Mouse (Mus musculus) heart, embryonic 14.5 days (tissue): ENCODE measurements around the gene Ptrh2. TPM values are rescaled to one million over a fixed set of nuclear protein-coding genes. Genes with fewer than 3 reads are reported as not detected.

ENCODE experiments used
- ATAC-seq: fragments of 200-750 bp; cut with Nextera tagmentation; 2 replicates; pipeline ENCODE4 v1.8.0; 2017; ENCODE audit warnings: low read depth, moderate TSS enrichment; ENCODE audit not compliant: insufficient number of reproducible peaks, insufficient read depth, low FRiP score
- H3K27ac ChIP-seq, 2 experiments: fragments of 200-500 bp in 1 of 2; fragments of 300-500 bp in 1 of 2; sonication (generic) in 1 of 2; replicated peaks in 1 of 2; 2 replicates each; pipeline ENCODE4 v1.5.1; 2012 to 2014; ENCODE audit warnings: low read depth in 2 of 2, low read length in 2 of 2, control low read depth in 1 of 2, mild to moderate bottlenecking in 1 of 2, mixed read lengths in 1 of 2; ENCODE audit not compliant: control insufficient read depth in 1 of 2, insufficient read depth in 1 of 2
- H3K27me3 ChIP-seq: fragments of 300-500 bp; sonication (generic); 2 replicates; pipeline ENCODE4 v1.6.1; 2014; ENCODE audit warnings: mild to moderate bottlenecking, low read length, control low read depth; ENCODE audit not compliant: control insufficient read depth, insufficient read depth
- H3K36me3 ChIP-seq: fragments of 300-500 bp; sonication (generic); 2 replicates; pipeline ENCODE4 v1.6.1; 2014; ENCODE audit warnings: mild to moderate bottlenecking, control low read depth, low read length, mixed read lengths; ENCODE audit not compliant: control insufficient read depth, insufficient read depth
- H3K4me1 ChIP-seq, 2 experiments: fragments of 200-500 bp in 1 of 2; fragments of 300-500 bp in 1 of 2; sonication (generic) in 1 of 2; 2 replicates each; pipeline ENCODE4 v1.6.1; 2012 to 2014; ENCODE audit warnings: low read length in 2 of 2, control low read depth in 1 of 2, mixed read lengths in 1 of 2; ENCODE audit not compliant: control insufficient read depth in 2 of 2, insufficient read depth in 2 of 2
- H3K4me2 ChIP-seq: fragments of 300-500 bp; sonication (generic); 2 replicates; pipeline ENCODE4 v1.6.1; 2014; ENCODE audit warnings: mild to moderate bottlenecking, low read length
- H3K4me3 ChIP-seq, 2 experiments: fragments of 200-500 bp in 1 of 2; fragments of 300-500 bp in 1 of 2; sonication (generic) in 1 of 2; 2 replicates each; pipeline ENCODE4 v1.5.1; 2012 to 2014; ENCODE audit warnings: low read length in 2 of 2, mild to moderate bottlenecking in 2 of 2, control low read depth in 1 of 2, low read depth in 1 of 2, moderate library complexity in 1 of 2; ENCODE audit not compliant: control insufficient read depth in 1 of 2, insufficient read depth in 1 of 2
- H3K9ac ChIP-seq: fragments of 300-500 bp; sonication (generic); 2 replicates; pipeline ENCODE4 v1.6.1; 2014; ENCODE audit warnings: mild to moderate bottlenecking, low read length
- H3K9me3 ChIP-seq: fragments of 300-500 bp; sonication (generic); 2 replicates; pipeline ENCODE4 v1.6.1; 2016; ENCODE audit warnings: low read length, control low read depth; ENCODE audit not compliant: control insufficient read depth
- WGBS: fragments of 180-500 bp; shearing (Covaris S2); extraction: QIAGEN DNeasy Blood & Tissue Kit; methylation state at CpG from one replicate; pipeline ENCODE4 v1.1.7; 2014; 5-methylcytosine and 5-hydroxymethylcytosine counted together
- polyA plus RNA-seq: library from polyadenylated mRNA; unstranded; fragments of >200 nt; fragmentation: Nextera tagmentation; extraction: Ambion mirVana; gene quantifications from 2 replicates; pipeline ENCODE4 v1.2.1, GENCODE M21; 2014

The Ptrh2 gene
- polyA plus RNA-seq, 1 experiment from 2014 or later: 22.3 TPM

- H3K9me3 ChIP-seq: no peaks in the 10 kb centered on the region
- peaks cover 2 to 21% of the 10 kb centered on the region in 2 experiments for H3K4me1 ChIP-seq
- 8% methylated on average over 20 of the region's 20 CpGs for WGBS
- ATAC-seq: no peak
- peaks cover 24% of the 10 kb centered on the region for H3K36me3 ChIP-seq
- H3K9ac ChIP-seq: peak overlapping the region; percentile 88
- H3K4me2 ChIP-seq: peak overlapping the region; percentile 68
- H3K27ac ChIP-seq: peak overlapping the region; percentile 85 to 89
- no peaks in the 10 kb centered on the region for H3K27me3 ChIP-seq
- H3K4me3 ChIP-seq: peak overlapping the region; percentile 75 to 77
These were observed 584 bp downstream of the Ptrh2 start for GRCm38 (mm10) chr11:86684126-86685012.

GRCm38 (mm10) chr11:86685366-86685765 is 1.6 kb downstream of the Ptrh2 start:
- H3K9ac ChIP-seq: no peak overlapping the region
- H3K4me3 ChIP-seq: no peak overlapping the region
- 83% methylated on average over 1 of the region's 1 CpGs for WGBS

GRCm38 (mm10) chr11:86690383-86690782 is 6.6 kb downstream of the Ptrh2 start:
- H3K27me3 ChIP-seq: no peaks in the 10 kb centered on the region
- WGBS: 86% methylated on average over 3 of the region's 3 CpGs

More at GRCm38 (mm10) chr11:86685366-86685765, 1.6 kb downstream of the Ptrh2 start:
- H3K4me1 ChIP-seq: peaks cover 2 to 21% of the 10 kb centered on the region in 2 experiments
- H3K27ac ChIP-seq: no peak overlapping the region
- peak overlapping the region; percentile 68 for H3K4me2 ChIP-seq
- no peaks in the 10 kb centered on the region for H3K9me3 ChIP-seq
- no peak for ATAC-seq
- H3K36me3 ChIP-seq: peaks cover 34% of the 10 kb centered on the region
- H3K27me3 ChIP-seq: no peaks in the 10 kb centered on the region

GRCm38 (mm10) chr11:86691482-86691881 is 7.7 kb downstream of the Ptrh2 start:
- ATAC-seq: no peak
- 93% methylated on average over 3 of the region's 3 CpGs for WGBS
- H3K9ac ChIP-seq: no peak overlapping the region
- no peak overlapping the region for H3K27ac ChIP-seq
- H3K9me3 ChIP-seq: no peaks in the 10 kb centered on the region
- H3K4me3 ChIP-seq: no peak overlapping the region
- H3K36me3 ChIP-seq: peaks cover 95% of the 10 kb centered on the region
- no peak overlapping the region for H3K4me2 ChIP-seq
- no peaks in the 10 kb centered on the region for H3K4me1 ChIP-seq
- H3K27me3 ChIP-seq: no peaks in the 10 kb centered on the region

More at GRCm38 (mm10) chr11:86690383-86690782, 6.6 kb downstream of the Ptrh2 start:
- no peaks in the 10 kb centered on the region for H3K9me3 ChIP-seq
- peaks cover 84% of the 10 kb centered on the region for H3K36me3 ChIP-seq
- H3K27ac ChIP-seq: no peak overlapping the region
- no peak overlapping the region for H3K9ac ChIP-seq
- no peak overlapping the region for H3K4me3 ChIP-seq
- ATAC-seq: no peak
- no peak overlapping the region for H3K4me2 ChIP-seq
- peaks cover under 1 to 5% of the 10 kb centered on the region in 2 experiments; a peak in 3 of 4 replicates for H3K4me1 ChIP-seq

- no peak overlapping the region for H3K9ac ChIP-seq
- 94% methylated on average over 2 of the region's 2 CpGs for WGBS
- no peaks in the 10 kb centered on the region for H3K27me3 ChIP-seq
- no peaks in the 10 kb centered on the region for H3K4me1 ChIP-seq
- no peak for ATAC-seq
- H3K4me2 ChIP-seq: no peak overlapping the region
- no peaks in the 10 kb centered on the region for H3K9me3 ChIP-seq
- H3K36me3 ChIP-seq: peaks cover 98% of the 10 kb centered on the region
- H3K4me3 ChIP-seq: no peak overlapping the region
- H3K27ac ChIP-seq: no peak overlapping the region
These were observed 8.2 kb downstream of the Ptrh2 start for GRCm38 (mm10) chr11:86691956-86692355.

GRCm38 (mm10) chr11:86692546-86692945 is 8.8 kb downstream of the Ptrh2 start:
- H3K27me3 ChIP-seq: no peaks in the 10 kb centered on the region
- no peaks in the 10 kb centered on the region for H3K4me1 ChIP-seq
- no peaks in the 10 kb centered on the region for H3K9me3 ChIP-seq
- H3K27ac ChIP-seq: no peak overlapping the region
- 82% methylated on average over 2 of the region's 2 CpGs for WGBS
- no peak for ATAC-seq
- H3K36me3 ChIP-seq: peaks cover 98% of the 10 kb centered on the region
- H3K9ac ChIP-seq: no peak overlapping the region
- H3K4me2 ChIP-seq: no peak overlapping the region
- H3K4me3 ChIP-seq: no peak overlapping the region

GRCm38 (mm10) chr11:86695461-86695860 is 11.7 kb downstream of the Ptrh2 start:
- H3K9ac ChIP-seq: no peak overlapping the region
- no peaks in the 10 kb centered on the region for H3K9me3 ChIP-seq
- H3K27ac ChIP-seq: no peak overlapping the region
- H3K4me2 ChIP-seq: no peak overlapping the region
- 73% methylated on average over 4 of the region's 4 CpGs for WGBS
- no peak overlapping the region for H3K4me3 ChIP-seq
- H3K4me1 ChIP-seq: no peaks in the 10 kb centered on the region
- no peaks in the 10 kb centered on the region for H3K27me3 ChIP-seq
- peaks cover 100% of the 10 kb centered on the region for H3K36me3 ChIP-seq
- ATAC-seq: no peak
